Mouse (Mus musculus) G1E (cell line): ENCODE results near the gene Gramd1b.

Experiments
- CTCF ChIP-seq: IDR thresholded peaks from 2 replicates; pipeline ENCODE4 v1.5.1; 2012; ENCODE audit warnings: low read depth, low read length, inconsistent platforms, mixed read lengths
- GATA1 ChIP-seq: IDR thresholded peaks from 2 replicates; pipeline ENCODE4 v1.6.1; 2012; ENCODE audit warnings: borderline replicate concordance, low read length, inconsistent platforms, mixed read lengths
- GATA2 ChIP-seq: IDR thresholded peaks from 2 replicates; pipeline ENCODE4 v1.6.1; 2012; ENCODE audit warnings: low read depth, low read length, inconsistent platforms, borderline replicate concordance
- POLR2AphosphoS5 ChIP-seq: IDR thresholded peaks from 2 replicates; pipeline ENCODE4 v1.6.1; 2012; ENCODE audit warnings: low read depth, low read length, inconsistent platforms; ENCODE audit not compliant: insufficient replicate concordance
- TAL1 ChIP-seq: conservative IDR thresholded peaks from 2 replicates; pipeline ENCODE4 v1.6.1; 2012; ENCODE audit warnings: low read depth, low read length, inconsistent platforms, mixed read lengths

- no peak for TF ChIP-seq CTCF
- no peak for TF ChIP-seq TAL1
- no peak for TF ChIP-seq GATA1
- no peak for TF ChIP-seq POLR2AphosphoS5
- TF ChIP-seq GATA2: no peak
These were observed 68.8 kb downstream of the Gramd1b start for GRCm38 (mm10) chr9:40462401-40462800.
